21 mouse cellular contexts compared by ENCODE assay signal in the genomic region with DNA sequence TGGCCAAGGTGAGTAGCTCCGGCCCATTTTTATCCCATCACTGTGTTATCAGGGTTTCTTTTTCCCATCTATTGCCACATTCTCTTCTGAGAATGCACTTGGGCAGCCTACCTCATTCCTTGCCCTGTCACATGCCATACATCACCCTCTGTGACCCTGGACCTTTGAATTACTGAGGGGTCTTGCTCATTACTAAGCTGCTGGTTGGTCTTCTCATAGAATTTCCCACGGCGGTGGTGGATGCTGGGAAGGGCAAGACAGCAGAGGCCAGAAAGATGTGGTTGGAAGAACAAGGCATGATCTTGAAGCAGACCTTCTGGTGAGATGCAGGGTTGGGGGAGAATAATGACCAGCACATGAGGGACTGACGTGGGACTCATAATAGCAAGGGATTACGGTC. TPM values are rescaled to one million over a fixed set of nuclear protein-coding genes. Genes with fewer than 3 reads are reported as not detected.
A peak's percentile ranks its signal among the peaks of the same experiment; 100 is the strongest.
DNase-seq lines count a peak whose midpoint lies in the region; TF ChIP-seq lines count a peak whose summit lies in the region.
"Had no signal": no experiment of that assay in that cellular context is flagged by ENCODE, and none has a peak within 500 bp of the region (broad histone marks: within the 10 kb centered on the region; RNA-seq: fewer than 3 reads in every experiment).

No protein-coding gene starts in this region.

- no peak overlapping the region for H3K4me3 ChIP-seq in heart, embryonic 10.5 days
- H3K4me3 ChIP-seq in bone marrow, adult 2 months (replicated peaks; ENCODE audit: control insufficient read depth, low read depth, low read length), result no peak overlapping the region

- TF ChIP-seq CTCF in bone marrow, adult 2 months (IDR thresholded peaks at IDR 0.05; ENCODE audit: control insufficient read depth, insufficient read depth, low read length), result 0 out of 2 replicates have a peak, but pooled peaks have one; percentile 5

- no peaks in the 10 kb centered on the region for H3K27me3 ChIP-seq in heart, embryonic 10.5 days (ENCODE audit: insufficient read depth, poor library complexity, severe bottlenecking)
- H3K27me3 ChIP-seq: CH12.LX, Patski had no signal

- intact Hi-C loops in heart, postnatal 25 days (cut with DNase I), result no loop called here

- peak; percentile 74 for DNase-seq in heart, adult 11 months
- DNase-seq in heart, adult 8-10 months (ENCODE audit: low spot score), result no peak
- peak; percentile 63 for DNase-seq in heart, embryonic 10.5 days (ENCODE audit: low spot score)
- no peak for DNase-seq in heart, postnatal 25 days (ENCODE audit: low spot score)
- DNase-seq in testis, postnatal 10 days (ENCODE audit: low spot score), result peak; percentile 22
- no peak for DNase-seq in testis, postnatal 14 days (ENCODE audit: low spot score)
- DNase-seq in lung, postnatal 14 days, result no peak
- DNase-seq: adrenal gland, adult 2 months; adrenal gland, adult 8-10 months; adrenal gland, postnatal 10 days; adrenal gland, postnatal 14 days; adrenal gland, postnatal 25 days; adrenal gland, postnatal 36 days; B cell, adult 2 months; cerebellum, adult 11 months; cerebellum, adult 11-12 months; cerebellum, adult 18-20 months had no signal

- H3K4me1 ChIP-seq in heart, embryonic 10.5 days, result no peaks in the 10 kb centered on the region
- peaks cover 3% of the 10 kb centered on the region; the same call in 1 of the 2 replicates for H3K4me1 ChIP-seq in bone marrow, adult 2 months (ENCODE audit: control insufficient read depth, insufficient read depth, low read length)

- TF ChIP-seq POLR2A in bone marrow, adult 2 months (IDR thresholded peaks at IDR 0.05; ENCODE audit: borderline replicate concordance, control insufficient read depth, low read depth, low read length), result no peak

- 91% methylated on average over 5 of the region's 5 CpGs for WGBS in heart, embryonic 10.5 days
- WGBS in bone marrow, adult 2 months, result 91% methylated on average over 5 of the region's 5 CpGs

- peaks cover 100% of the 10 kb centered on the region for H3K36me3 ChIP-seq in heart, embryonic 10.5 days

- H3K27ac ChIP-seq in heart, embryonic 10.5 days, result no peak overlapping the region
- no peak overlapping the region for H3K27ac ChIP-seq in bone marrow, adult 2 months (ENCODE audit: control insufficient read depth, insufficient read depth, low read depth, low read length, poor library complexity)

- no peaks in the 10 kb centered on the region for H3K9me3 ChIP-seq in heart, embryonic 10.5 days
- H3K9me3 ChIP-seq: G1E had no signal

RNA-seq across cellular contexts. Expression of gene Zswim9, which starts 20.3 kb away (rescaled TPM):
- 10 to 100 TPM; 10.7 to 11.6 (median 11.2) TPM for total RNA-seq in heart, adult 8-10 months (2022)
- 7.6 and 7.9 TPM in 2 replicates for polyA plus RNA-seq in heart, embryonic 10.5 days (2016; fragmentation: Nextera tagmentation; extraction: Ambion mirVana)
- 1 to 10 TPM; 7.6 to 7.8 TPM for total RNA-seq in heart, postnatal 25 days (2021)
- 3.8 and 4.0 TPM in 2 replicates for polyA plus RNA-seq in bone marrow, adult 2 months (2011; ENCODE audit: insufficient read depth, insufficient read length, low replicate concordance, missing spikeins)

RNA-seq across cellular contexts. Expression of gene Lig1, which starts 21.7 kb away (rescaled TPM):
- 1 to 10 TPM; 3.0 to 4.1 (median 3.5) TPM for total RNA-seq in heart, adult 8-10 months (2022)
- 85.1 and 105 TPM in 2 replicates for polyA plus RNA-seq in heart, embryonic 10.5 days (2016; fragmentation: Nextera tagmentation; extraction: Ambion mirVana)
- 1 to 10 TPM; 3.9 to 4.0 TPM for total RNA-seq in heart, postnatal 25 days (2021)
- 174 and 228 TPM in 2 replicates for polyA plus RNA-seq in bone marrow, adult 2 months (2011; ENCODE audit: insufficient read depth, insufficient read length, low replicate concordance, missing spikeins)

RNA-seq across cellular contexts. Expression of gene Pla2g4c, which starts 25.6 kb away (rescaled TPM):
- under 1 TPM in 1 of 4 experiments, not detected in 3; 0.08 TPM for total RNA-seq in heart, adult 8-10 months (2022)
- 0.75 and 1.3 TPM in 2 replicates for polyA plus RNA-seq in heart, embryonic 10.5 days (2016; fragmentation: Nextera tagmentation; extraction: Ambion mirVana)
- total RNA-seq in heart, postnatal 25 days (2021), result under 1 TPM in 1 of 2 experiments, not detected in 1; 0.10 TPM
- 2.0 and 5.5 TPM in 2 replicates for polyA plus RNA-seq in bone marrow, adult 2 months (2011; ENCODE audit: insufficient read depth, insufficient read length, low replicate concordance, missing spikeins)

Comparison
In these comparisons a context has a peak if more than half of its experiments do, and no peak if none do; other contexts are left out.
1. DNase-seq: peak in heart, adult 11 months (single experiment), heart, embryonic 10.5 days (single experiment) and testis, postnatal 10 days (single experiment); none in heart, adult 8-10 months (single experiment), heart, postnatal 25 days (single experiment), testis, postnatal 14 days (single experiment) and lung, postnatal 14 days (single experiment).